Comparison of ENCODE assay signal across 25 mouse cellular contexts in genomic region chr2:38358611-38359010, GRCm38 (mm10). TPM values are rescaled to one million over a fixed set of nuclear protein-coding genes. Genes with fewer than 3 reads are reported as not detected.
A peak's percentile ranks its signal among the peaks of the same experiment; 100 is the strongest.
DNase-seq lines count a peak whose midpoint lies in the region; ATAC-seq lines count a peak whose summit lies in the region.
"Had no signal": no experiment of that assay in that cellular context is flagged by ENCODE, and none has a peak within 500 bp of the region (broad histone marks: within the 10 kb centered on the region; RNA-seq: fewer than 3 reads in every experiment).

No protein-coding gene starts in this region.

- no peak overlapping the region for H3K27ac ChIP-seq in limb, embryonic 11.5 days (replicated peaks; ENCODE audit: low read depth, low read length)
- H3K27ac ChIP-seq in limb, embryonic 10.5 days: no peak overlapping the region
- peak overlapping the region; percentile 6 for H3K27ac ChIP-seq in forebrain, embryonic 16.5 days (ENCODE audit: low read length)
- H3K27ac ChIP-seq in limb, embryonic 12.5 days: 0 out of 2 replicates have a peak overlapping the region, but pooled peaks have one; percentile 24
- peak overlapping the region; percentile 58 for H3K27ac ChIP-seq in midbrain, embryonic 16.5 days (ENCODE audit: low read length)
- H3K27ac ChIP-seq: embryonic facial prominence, embryonic 13.5 days; gastrocnemius, adult 2 months; macrophage; neural tube, embryonic 13.5 days; stomach, embryonic 15.5 days had no signal

- peaks cover 23% of the 10 kb centered on the region for H3K27me3 ChIP-seq in limb, embryonic 11.5 days (ENCODE audit: control insufficient read depth, insufficient read depth, low read length)
- peaks cover 87% of the 10 kb centered on the region for H3K27me3 ChIP-seq in limb, embryonic 10.5 days (ENCODE audit: low read depth, poor library complexity, severe bottlenecking)
- H3K27me3 ChIP-seq in forebrain, embryonic 16.5 days (replicated peaks; ENCODE audit: control insufficient read depth, insufficient read depth, low read length): no peaks in the 10 kb centered on the region
- H3K27me3 ChIP-seq in limb, embryonic 12.5 days: peaks cover 80% of the 10 kb centered on the region
- peaks cover 34% of the 10 kb centered on the region for H3K27me3 ChIP-seq in midbrain, embryonic 16.5 days (ENCODE audit: control insufficient read depth, insufficient read depth, low read depth, low read length)

- H3K4me3 ChIP-seq in limb, embryonic 11.5 days (ENCODE audit: low read depth, low read length): no peak overlapping the region
- H3K4me3 ChIP-seq in limb, embryonic 10.5 days: no peak overlapping the region
- H3K4me3 ChIP-seq in forebrain, embryonic 16.5 days (replicated peaks; ENCODE audit: low read length): peak overlapping the region; percentile 21
- no peak overlapping the region for H3K4me3 ChIP-seq in limb, embryonic 12.5 days (replicated peaks)
- H3K4me3 ChIP-seq in midbrain, embryonic 16.5 days (ENCODE audit: low read depth, low read length): peak overlapping the region; percentile 57
- H3K4me3 ChIP-seq: embryonic facial prominence, embryonic 13.5 days; gastrocnemius, adult 2 months; neural tube, embryonic 13.5 days; stomach, embryonic 15.5 days had no signal

- peaks cover 27% of the 10 kb centered on the region for H3K4me1 ChIP-seq in limb, embryonic 11.5 days (ENCODE audit: control insufficient read depth, insufficient read depth, low read length)
- peaks cover 64% of the 10 kb centered on the region for H3K4me1 ChIP-seq in limb, embryonic 10.5 days
- H3K4me1 ChIP-seq in forebrain, embryonic 16.5 days (replicated peaks; ENCODE audit: control insufficient read depth, insufficient read depth, low read length): peaks cover 62% of the 10 kb centered on the region
- peaks cover 50% of the 10 kb centered on the region for H3K4me1 ChIP-seq in limb, embryonic 12.5 days (replicated peaks)
- peaks cover 3% of the 10 kb centered on the region for H3K4me1 ChIP-seq in midbrain, embryonic 16.5 days (ENCODE audit: control insufficient read depth, insufficient read depth, low read length)

- no peaks in the 10 kb centered on the region; the same call in 1 of the 2 replicates for H3K36me3 ChIP-seq in limb, embryonic 11.5 days (ENCODE audit: control insufficient read depth, insufficient read depth, low read length)
- H3K36me3 ChIP-seq in limb, embryonic 10.5 days: peaks cover 61% of the 10 kb centered on the region
- H3K36me3 ChIP-seq in forebrain, embryonic 16.5 days (ENCODE audit: control insufficient read depth, insufficient read depth): no peaks in the 10 kb centered on the region
- H3K36me3 ChIP-seq in limb, embryonic 12.5 days: peaks cover 38% of the 10 kb centered on the region
- H3K36me3 ChIP-seq in midbrain, embryonic 16.5 days (ENCODE audit: control insufficient read depth, insufficient read depth, low read length): no peaks in the 10 kb centered on the region
- H3K36me3 ChIP-seq: embryonic facial prominence, embryonic 13.5 days; neural tube, embryonic 13.5 days; stomach, embryonic 15.5 days had no signal

- H3K9me3 ChIP-seq in limb, embryonic 11.5 days (ENCODE audit: control insufficient read depth, low read length): no peaks in the 10 kb centered on the region
- no peaks in the 10 kb centered on the region for H3K9me3 ChIP-seq in limb, embryonic 10.5 days (replicated peaks)
- no peaks in the 10 kb centered on the region for H3K9me3 ChIP-seq in forebrain, embryonic 16.5 days (ENCODE audit: control insufficient read depth, low read length)
- no peaks in the 10 kb centered on the region for H3K9me3 ChIP-seq in limb, embryonic 12.5 days
- H3K9me3 ChIP-seq in midbrain, embryonic 16.5 days (replicated peaks; ENCODE audit: control insufficient read depth, low read length, poor library complexity, severe bottlenecking): no peaks in the 10 kb centered on the region
- H3K9me3 ChIP-seq: embryonic facial prominence, embryonic 13.5 days; neural tube, embryonic 13.5 days; stomach, embryonic 15.5 days had no signal

- peak; percentile 39 for DNase-seq in limb, embryonic 11.5 days (ENCODE audit: low spot score)
- DNase-seq in limb, embryonic 10.5 days (ENCODE audit: low spot score): no peak
- DNase-seq in urinary bladder, adult 2 months (ENCODE audit: low spot score): no peak
- DNase-seq in left cerebral cortex, adult 18-20 months (ENCODE audit: low spot score in 2 of 2): no peak
- DNase-seq: adrenal gland, postnatal 10 days; cerebellum, adult 11 months; cerebellum, postnatal 25 days; heart, adult 11 months; kidney, adult 9 months; layer of hippocampus, postnatal 36 days; liver, postnatal 0 days; right cerebral cortex, postnatal 14 days; thymus, adult 2 months had no signal

- WGBS in limb, embryonic 11.5 days: 11% methylated on average over 3 of the region's 3 CpGs
- WGBS in limb, embryonic 10.5 days: 4% methylated on average over 3 of the region's 3 CpGs
- WGBS in forebrain, embryonic 16.5 days: 10% methylated on average over 3 of the region's 3 CpGs
- 9% methylated on average over 3 of the region's 3 CpGs for WGBS in limb, embryonic 12.5 days
- WGBS in midbrain, embryonic 16.5 days: 8% methylated on average over 3 of the region's 3 CpGs

- no peak overlapping the region for H3K9ac ChIP-seq in limb, embryonic 11.5 days (ENCODE audit: low read length)
- H3K9ac ChIP-seq in forebrain, embryonic 16.5 days (replicated peaks; ENCODE audit: low read depth, low read length): peak overlapping the region; percentile 12
- H3K9ac ChIP-seq in limb, embryonic 12.5 days (replicated peaks): no peak overlapping the region
- H3K9ac ChIP-seq in midbrain, embryonic 16.5 days (ENCODE audit: low read depth, low read length): peak overlapping the region; percentile 8; the same call in 1 of the 2 replicates
- H3K9ac ChIP-seq: embryonic facial prominence, embryonic 13.5 days; liver, postnatal 0 days; neural tube, embryonic 13.5 days; stomach, embryonic 15.5 days had no signal

- no peak for ATAC-seq in limb, embryonic 11.5 days (ENCODE audit: insufficient number of reproducible peaks, low FRiP score, low TSS enrichment, low read depth)
- ATAC-seq in forebrain, embryonic 16.5 days: no peak
- no peak for ATAC-seq in limb, embryonic 12.5 days (ENCODE audit: insufficient number of reproducible peaks, insufficient read depth, low FRiP score, low TSS enrichment, low read depth)
- no peak for ATAC-seq in midbrain, embryonic 16.5 days
- no peak for ATAC-seq in erythroid progenitor cell, adult 5-6 weeks (replicated peaks; ENCODE audit: low FRiP score, poor library complexity, severe bottlenecking)
- ATAC-seq: liver, postnatal 0 days had no signal

- no peak overlapping the region for H3K4me2 ChIP-seq in limb, embryonic 11.5 days (ENCODE audit: low read depth, severe bottlenecking)
- peak overlapping the region; percentile 94 for H3K4me2 ChIP-seq in forebrain, embryonic 16.5 days (ENCODE audit: low read length)
- H3K4me2 ChIP-seq in limb, embryonic 12.5 days: peak overlapping the region; percentile 20; the same call in 1 of the 2 replicates
- H3K4me2 ChIP-seq in midbrain, embryonic 16.5 days (ENCODE audit: low read length): peak overlapping the region; percentile 77
- H3K4me2 ChIP-seq: embryonic facial prominence, embryonic 13.5 days; stomach, embryonic 15.5 days had no signal

RNA-seq across cellular contexts. Expression of gene Lhx2, which starts 19.5 kb away (rescaled TPM):
- polyA plus RNA-seq in limb, embryonic 11.5 days (2014; fragmentation: Nextera tagmentation; extraction: Ambion mirVana): 29.0 and 31.2 TPM in 2 replicates
- polyA plus RNA-seq in limb, embryonic 10.5 days (2016; fragmentation: Nextera tagmentation; extraction: Ambion mirVana): 33.7 and 48.4 TPM in 2 replicates
- 69.7 and 90.4 TPM in 2 replicates for polyA plus RNA-seq in forebrain, embryonic 16.5 days (2015; fragmentation: Nextera tagmentation; extraction: Ambion mirVana)
- 36.9 and 42.7 TPM in 2 replicates for polyA plus RNA-seq in limb, embryonic 12.5 days (2016; fragmentation: Nextera tagmentation; extraction: Ambion mirVana)
- 37.1 and 44.3 TPM in 2 replicates for polyA plus RNA-seq in midbrain, embryonic 16.5 days (2015; fragmentation: Nextera tagmentation; extraction: Ambion mirVana)
- 0.12 TPM in 1 of 2 replicates, not detected in the other for polyA plus RNA-seq in urinary bladder, adult 2 months (2012; rRNA removed)
- total RNA-seq in left cerebral cortex, adult 18-20 months (2021): 10 to 100 TPM; 82.2 to 89.2 TPM
- total RNA-seq in erythroid progenitor cell, adult 5-6 weeks (2015; ENCODE audit: low replicate concordance): not detected in 2 replicates
- not detected in 2 replicates for total RNA-seq in erythroid progenitor cell, adult 5-6 weeks (2017; ENCODE audit: low replicate concordance)
- total RNA-seq: hematopoietic stem cell, adult 5-6 weeks; monocyte, adult 5-6 weeks had no signal
- polyA plus RNA-seq: large intestine, adult 2 months had no signal

Comparison
In these comparisons a context has a peak if more than half of its experiments do, and no peak if none do; other contexts are left out.
1. H3K27ac ChIP-seq: peak in forebrain, embryonic 16.5 days (single experiment), limb, embryonic 12.5 days (single experiment) and midbrain, embryonic 16.5 days (single experiment); none in limb, embryonic 11.5 days (single experiment) and limb, embryonic 10.5 days (single experiment).
2. H3K4me3 ChIP-seq: peak in forebrain, embryonic 16.5 days (single experiment) and midbrain, embryonic 16.5 days (single experiment); none in limb, embryonic 11.5 days (single experiment), limb, embryonic 10.5 days (single experiment) and limb, embryonic 12.5 days (single experiment).
3. H3K9ac ChIP-seq: peak in forebrain, embryonic 16.5 days (single experiment) and midbrain, embryonic 16.5 days (single experiment); none in limb, embryonic 11.5 days (single experiment) and limb, embryonic 12.5 days (single experiment).
4. RNA of gene Lhx2, which starts 19.5 kb away (polyA plus RNA-seq): 69.7 to 90.4 TPM in forebrain, embryonic 16.5 days, 36.9 to 42.7 TPM in limb, embryonic 12.5 days, 37.1 to 44.3 TPM in midbrain, embryonic 16.5 days, 33.7 to 48.4 TPM in limb, embryonic 10.5 days and 29.0 to 31.2 TPM in limb, embryonic 11.5 days; 0.12 TPM in urinary bladder, adult 2 months; every median in the first group is over 10 times any median in the second.